Mouse (Mus musculus): ENCODE measurements around the gene Rap1gap.

- no peak for TF ChIP-seq EP300 (IDR thresholded peaks at IDR 0.05; ENCODE audit: insufficient read depth, low read depth, low read length)
- no peak for TF ChIP-seq POLR2A (IDR thresholded peaks at IDR 0.05; ENCODE audit: insufficient read depth, low read length)
- no peak for TF ChIP-seq CTCF (IDR thresholded peaks at IDR 0.05; ENCODE audit: low read depth, low read length)
These were observed 31.4 kb downstream of the Rap1gap start for GRCm38 (mm10) chr4:137695900-137696299.

Measured in ES-Bruce4 (cell line).